Mouse (Mus musculus): ENCODE measurements at regions not wholly inside any gene's neighbourhood (a gene's known extent, or its start where the extent isn't known, plus 50 kb on each side); places are given as distances from the start of the nearest gene placed in this dataset.

DNA sequence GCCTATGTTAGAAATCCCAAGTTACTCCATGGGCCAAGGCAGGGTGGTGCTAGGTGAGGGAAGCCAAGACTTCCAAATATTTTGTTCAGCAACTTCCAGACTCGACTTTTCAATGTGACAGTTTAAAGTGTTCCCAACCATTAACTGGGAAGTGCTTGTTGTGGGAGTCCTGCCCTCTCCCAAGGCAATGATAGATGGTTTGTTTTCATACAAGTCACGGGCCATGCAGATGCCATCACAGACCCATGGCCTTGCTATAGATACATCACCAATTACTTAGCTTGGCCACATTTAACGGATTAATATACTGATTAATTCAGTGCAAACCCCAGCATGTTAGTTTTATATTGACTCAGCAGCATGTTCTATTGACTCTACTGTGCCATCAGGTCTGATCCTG lies 108.1 kb upstream of the Thumpd2 start:
- TF ChIP-seq RCOR1 (IDR thresholded peaks at IDR 0.05; ENCODE audit: low read depth, low read length) (no peak), CTCF (IDR thresholded peaks at IDR 0.05 in 2 of 3, conservative IDR thresholded peaks at IDR 0.05 in 1 of 3; ENCODE audit: control insufficient read depth in 1 of 3, insufficient read depth in 1 of 3, low read depth in 2 of 3, low read length in 3 of 3, poor library complexity in 1 of 3, severe bottlenecking in 1 of 3) (no peak), MYB (IDR thresholded peaks at IDR 0.05; ENCODE audit: low read depth, low read length) (no peak), GATA1 (IDR thresholded peaks at IDR 0.05; ENCODE audit: low read depth, low read length) (no peak), NRF1 (IDR thresholded peaks at IDR 0.05; ENCODE audit: insufficient read depth, low read depth, low read length, poor library complexity, severe bottlenecking) (no peak), MAFK (IDR thresholded peaks at IDR 0.05; ENCODE audit: borderline replicate concordance, low read depth, low read length) (no peak), UBTF (IDR thresholded peaks at IDR 0.05; ENCODE audit: borderline replicate concordance, insufficient read depth, low read depth, low read length) (no peak), ELF1 (IDR thresholded peaks at IDR 0.05; ENCODE audit: low read depth, low read length) (no peak)
